Mouse (Mus musculus) small intestine, adult 2 months (tissue): ENCODE data around the gene Hcls1. TPM values are rescaled to one million over a fixed set of nuclear protein-coding genes. Genes with fewer than 3 reads are reported as not detected.

Source experiments
- H3K27ac ChIP-seq: fragments of 200-500 bp; 2 replicates; pipeline ENCODE4 v1.5.1; 2012; ENCODE audit warnings: low read depth, low read length, control low read depth, inconsistent platforms; ENCODE audit not compliant: insufficient read depth
- H3K27me3 ChIP-seq: fragments of 200-500 bp; 2 replicates; pipeline ENCODE4 v1.6.1; 2012; ENCODE audit warnings: mild to moderate bottlenecking, moderate library complexity, low read length, inconsistent platforms; ENCODE audit not compliant: control insufficient read depth, insufficient read depth
- H3K36me3 ChIP-seq: fragments of 200-500 bp; 2 replicates; pipeline ENCODE4 v1.6.1; 2012; ENCODE audit warnings: mild to moderate bottlenecking, low read length, control low read depth, inconsistent platforms; ENCODE audit not compliant: control insufficient read depth, insufficient read depth
- H3K4me1 ChIP-seq: fragments of 200-500 bp; 2 replicates; pipeline ENCODE4 v1.6.1; 2012; ENCODE audit warnings: low read length, inconsistent platforms, mixed read lengths; ENCODE audit not compliant: control insufficient read depth, insufficient read depth, insufficient read length
- H3K4me3 ChIP-seq: fragments of 200-500 bp; 2 replicates; pipeline ENCODE4 v1.5.1; 2012; ENCODE audit warnings: low read depth, mild to moderate bottlenecking, control low read depth, inconsistent platforms, low read length, moderate library complexity
- CTCF ChIP-seq: fragments of 200-500 bp; IDR thresholded peaks from 2 replicates; pipeline ENCODE4 v1.5.1; 2012; ENCODE audit warnings: low read depth, mild to moderate bottlenecking, control low read depth, inconsistent platforms, low read length, moderate library complexity, mixed read lengths; ENCODE audit not compliant: insufficient replicate concordance, insufficient read length; ENCODE audit errors: extremely low read depth
- POLR2A ChIP-seq: fragments of 200-500 bp; IDR thresholded peaks from 2 replicates; pipeline ENCODE4 v1.6.1; 2012; ENCODE audit warnings: low read depth, mild to moderate bottlenecking, control low read depth, inconsistent platforms, low read length, moderate library complexity
- WGBS: fragments of 180-500 bp; shearing (Covaris S2); methylation state at CpG from one replicate; pipeline ENCODE4 v1.1.7; 2018; 5-methylcytosine and 5-hydroxymethylcytosine counted together
- polyA plus RNA-seq: library from polyadenylated mRNA; depleted of rRNA; stranded (reverse); fragments of >200 nt; gene quantifications from 2 replicates; pipeline ENCODE4 v1.2.3, GENCODE M21; 2012

Gene Hcls1
- polyA plus RNA-seq, 1 experiment = 9.0 TPM

DNA sequence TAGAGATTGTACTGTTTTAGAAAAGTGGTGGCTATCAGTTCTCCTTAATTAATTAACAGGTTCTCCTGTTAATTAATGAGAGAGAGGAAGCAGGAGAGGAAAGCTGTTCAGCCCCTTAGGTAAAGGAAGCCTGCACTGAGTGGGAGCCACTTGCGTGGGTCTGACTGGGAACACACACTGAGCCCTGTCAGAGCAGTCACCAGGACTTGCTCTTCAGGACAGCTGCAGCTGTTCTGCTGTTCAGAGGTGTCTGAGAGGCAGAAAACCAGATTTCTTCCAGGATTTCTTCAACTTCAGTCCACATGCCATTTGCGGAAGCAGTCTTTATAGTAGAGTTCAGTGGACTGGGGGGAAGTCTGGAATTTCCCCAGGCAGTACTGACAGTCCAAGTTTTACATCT lies 52.6 kb downstream of the Hcls1 start:
- 80% methylated on average over 2 of the region's 2 CpGs for WGBS
- Histone ChIP-seq H3K4me3 (no peak overlapping the region), H3K27ac (no peak overlapping the region), H3K4me1 (no peaks in the 10 kb centered on the region), H3K27me3 (no peaks in the 10 kb centered on the region), H3K36me3 (no peaks in the 10 kb centered on the region)
- TF ChIP-seq CTCF (no peak), POLR2A (no peak)

- Histone ChIP-seq H3K27ac (no peak overlapping the region), H3K27me3 (no peaks in the 10 kb centered on the region)
- TF ChIP-seq POLR2A = no peak
- no peak for TF ChIP-seq CTCF
Observed at GRCm38 (mm10) chr16:36988066-36988465, 53.3 kb downstream of the Hcls1 start.

GRCm38 (mm10) chr16:36989493-36989892 lies 54.7 kb downstream of the Hcls1 start:
- H3K27ac ChIP-seq = no peak overlapping the region
- TF ChIP-seq CTCF = no peak
- TF ChIP-seq POLR2A = no peak
- H3K36me3 ChIP-seq = no peaks in the 10 kb centered on the region
- no peaks in the 10 kb centered on the region for H3K27me3 ChIP-seq
- no peaks in the 10 kb centered on the region for H3K4me1 ChIP-seq
- no peak overlapping the region for H3K4me3 ChIP-seq
- WGBS = 66% methylated on average over 8 of the region's 8 CpGs

More at GRCm38 (mm10) chr16:36988066-36988465, 53.3 kb downstream of the Hcls1 start:
- Histone ChIP-seq H3K4me3 (no peak overlapping the region), H3K4me1 (no peaks in the 10 kb centered on the region), H3K36me3 (no peaks in the 10 kb centered on the region)

- no peak for TF ChIP-seq POLR2A
- no peak for TF ChIP-seq CTCF
Observed at GRCm38 (mm10) chr16:36989999-36990625, 55.3 kb downstream of the Hcls1 start, which contains the start of gene Fbxo40. Gene Fbxo40 (minus strand): TSS chr16:36990467.

GRCm38 (mm10) chr16:36997650-36998049 lies 62.9 kb downstream of the Hcls1 start:
- TF ChIP-seq CTCF (no peak), POLR2A (no peak)
- Histone ChIP-seq H3K27ac (no peak overlapping the region), H3K36me3 (no peaks in the 10 kb centered on the region), H3K4me3 (no peak overlapping the region), H3K4me1 (no peaks in the 10 kb centered on the region), H3K27me3 (no peaks in the 10 kb centered on the region)
- WGBS = 66% methylated on average over 6 of the region's 6 CpGs

More at GRCm38 (mm10) chr16:36989999-36990625, 55.3 kb downstream of the Hcls1 start, which contains the start of gene Fbxo40:
- Histone ChIP-seq H3K4me3 (no peak within 1 kb of the TSS; the same call in 1 of the 2 replicates), H3K27me3 (no peaks in the 10 kb centered on the region), H3K36me3 (no peaks in the 10 kb centered on the region), H3K27ac (no peak within 1 kb of the TSS), H3K4me1 (no peaks in the 10 kb centered on the region)
- 47% methylated on average over 18 of the region's 18 CpGs for WGBS

GRCm38 (mm10) chr16:36999366-36999972 lies 64.7 kb downstream of the Hcls1 start:
- WGBS = 70% methylated on average over 9 of the region's 9 CpGs
- TF ChIP-seq POLR2A (no peak), CTCF (no peak)
- Histone ChIP-seq H3K27me3 (no peaks in the 10 kb centered on the region), H3K4me3 (no peak overlapping the region), H3K36me3 (no peaks in the 10 kb centered on the region), H3K27ac (no peak overlapping the region), H3K4me1 (no peaks in the 10 kb centered on the region)

GRCm38 (mm10) chr16:37009262-37009661 lies 74.5 kb downstream of the Hcls1 start:
- no peak for TF ChIP-seq CTCF
- TF ChIP-seq POLR2A = no peak
- H3K27ac ChIP-seq = no peak overlapping the region
- no peaks in the 10 kb centered on the region for H3K36me3 ChIP-seq
- no peaks in the 10 kb centered on the region for H3K27me3 ChIP-seq
- H3K4me1 ChIP-seq = peaks cover 5% of the 10 kb centered on the region
- WGBS = 65% methylated on average over 6 of the region's 6 CpGs
- no peak overlapping the region for H3K4me3 ChIP-seq
